Mouse (Mus musculus) kidney, postnatal 0 days (tissue): ENCODE results near the gene Fam102a. TPM values are rescaled to one million over a fixed set of nuclear protein-coding genes. Genes with fewer than 3 reads are reported as not detected.
A peak's percentile ranks its signal among the peaks of the same experiment; 100 is the strongest.

ENCODE experiments used
- ATAC-seq: fragments of 200-750 bp; cut with Nextera tagmentation; replicated peaks from 2 replicates; pipeline ENCODE4 v1.8.0; 2017; ENCODE audit warnings: low read depth, moderate number of reproducible peaks, moderate TSS enrichment, moderate library complexity; ENCODE audit not compliant: low FRiP score
- DNase-seq: peaks from one replicate; pipeline ENCODE4 v3.0.0-alpha.2; 2016; ENCODE audit warnings: low spot score
- H3K27ac ChIP-seq: fragments of 300-500 bp; sonication (generic); 2 replicates; pipeline ENCODE4 v1.5.1; 2014; ENCODE audit warnings: mild to moderate bottlenecking
- H3K27me3 ChIP-seq: fragments of 300-500 bp; sonication (generic); 2 replicates; pipeline ENCODE4 v1.6.1; 2014; ENCODE audit warnings: low read length, mixed read lengths; ENCODE audit not compliant: insufficient read depth
- H3K36me3 ChIP-seq: fragments of 300-500 bp; sonication (generic); 2 replicates; pipeline ENCODE4 v1.6.1; 2014; ENCODE audit warnings: low read length, mixed read lengths; ENCODE audit not compliant: insufficient read depth
- H3K4me1 ChIP-seq: fragments of 300-500 bp; sonication (generic); replicated peaks from 2 replicates; pipeline ENCODE4 v1.6.1; 2014; ENCODE audit warnings: antibody characterized with exemption, low read length, mixed read lengths; ENCODE audit not compliant: insufficient read depth
- H3K4me2 ChIP-seq: fragments of 300-500 bp; sonication (generic); 2 replicates; pipeline ENCODE4 v1.6.1; 2014; ENCODE audit warnings: mild to moderate bottlenecking, low read length, moderate library complexity, mixed read lengths
- H3K4me3 ChIP-seq: fragments of 300-500 bp; sonication (generic); replicated peaks from 2 replicates; pipeline ENCODE4 v1.5.1; 2014; ENCODE audit warnings: low read depth, low read length
- H3K9ac ChIP-seq: fragments of 300-500 bp; sonication (generic); 2 replicates; pipeline ENCODE4 v1.6.1; 2014; ENCODE audit warnings: low read depth, low read length
- H3K9me3 ChIP-seq: fragments of 300-500 bp; sonication (generic); replicated peaks from 2 replicates; pipeline ENCODE4 v1.6.1; 2016; ENCODE audit warnings: low read length, inconsistent platforms, mixed read lengths
- CTCF ChIP-seq: IDR thresholded peaks from 2 replicates; pipeline ENCODE4 v1.5.1; 2016; ENCODE audit warnings: antibody characterized with exemption, low read depth, mild to moderate bottlenecking, moderate library complexity
- WGBS: fragments of 180-500 bp; shearing (Covaris S2); extraction: QIAGEN DNeasy Blood & Tissue Kit; methylation state at CpG from one replicate; pipeline ENCODE4 v1.1.7; 2014; 5-methylcytosine and 5-hydroxymethylcytosine counted together
- polyA plus RNA-seq: library from polyadenylated mRNA; unstranded; fragments of >200 nt; fragmentation: Nextera tagmentation; extraction: Ambion mirVana; gene quantifications from 2 replicates; pipeline ENCODE4 v1.2.1, GENCODE M21; 2015

Fam102a gene
- polyA plus RNA-seq, 1 experiment from 2014 or later, result 16.9 TPM

DNA sequence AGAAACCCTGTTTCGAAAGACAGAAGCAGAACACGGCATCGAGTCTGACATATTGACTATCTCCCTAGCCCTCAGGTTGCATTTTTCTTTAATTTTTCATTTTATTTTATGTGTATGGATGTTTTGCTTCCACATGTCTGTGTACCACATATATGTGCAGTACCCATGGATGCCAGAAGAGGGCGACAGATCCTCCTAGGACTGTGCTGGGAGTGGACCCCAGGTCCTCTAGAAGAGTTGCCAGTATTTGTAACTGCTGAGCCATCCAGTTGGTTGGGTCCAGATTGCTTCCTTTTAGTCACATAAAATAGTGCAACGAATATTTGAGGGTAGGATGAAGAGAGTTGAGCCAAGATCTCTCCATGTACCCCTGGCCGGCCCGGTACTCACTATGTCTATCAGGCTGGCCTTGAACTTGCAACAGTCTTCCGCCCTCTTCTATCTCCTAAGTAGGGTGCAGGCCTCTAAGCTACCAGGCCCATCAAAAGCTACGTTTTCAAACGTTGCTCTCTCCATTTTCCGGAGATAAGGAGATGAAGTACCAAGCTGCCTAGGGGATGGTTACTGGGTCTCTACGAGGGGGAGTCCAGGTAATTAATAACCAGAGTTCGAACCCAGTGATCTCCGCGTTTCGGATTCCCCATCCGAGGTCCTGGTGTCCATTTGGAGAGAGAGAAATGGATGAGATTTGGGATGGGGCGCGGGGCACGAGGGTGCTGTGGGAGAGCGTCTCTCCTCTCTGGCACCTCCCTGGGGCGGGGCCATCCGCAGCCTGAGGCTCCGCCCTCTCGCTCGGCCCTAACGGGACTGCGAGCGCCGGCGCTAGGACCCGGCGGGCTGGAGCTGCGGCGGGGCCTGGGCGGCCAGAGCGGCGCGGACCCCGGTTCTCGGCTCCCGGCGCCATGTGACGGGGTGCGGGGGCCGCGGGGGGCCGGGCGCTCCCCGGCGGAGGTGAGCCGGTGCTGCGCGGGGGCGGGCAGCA is 71.3 kb downstream of the Fam102a start:
- 13% methylated on average over 46 of the region's 55 CpGs for WGBS
- Histone ChIP-seq H3K36me3 (no peaks in the 10 kb centered on the region), H3K9ac (peak overlapping the region; percentile 66), H3K4me2 (peak overlapping the region; percentile 81), H3K4me3 (peak overlapping the region; percentile 61), H3K9me3 (no peaks in the 10 kb centered on the region), H3K4me1 (peaks cover 11% of the 10 kb centered on the region), H3K27ac (peak overlapping the region; percentile 10; the same call in 1 of the 2 replicates), H3K27me3 (no peaks in the 10 kb centered on the region)
- DNase-seq, result peak; percentile 88
- peak; percentile 64 for ATAC-seq
- TF ChIP-seq CTCF, result peak; percentile 80

- H3K4me1 ChIP-seq, result peaks cover 5% of the 10 kb centered on the region; the same call in 1 of the 2 replicates
- ATAC-seq, result no peak
- H3K27me3 ChIP-seq, result no peaks in the 10 kb centered on the region
- no peaks in the 10 kb centered on the region for H3K36me3 ChIP-seq
- no peaks in the 10 kb centered on the region for H3K9me3 ChIP-seq
- DNase-seq, result peak; percentile 60
- peak overlapping the region; percentile 10; the same call in 1 of the 2 replicates for H3K27ac ChIP-seq
- no peak for TF ChIP-seq CTCF
- H3K4me3 ChIP-seq, result peak overlapping the region; percentile 61
- 3% methylated on average over 34 of the region's 34 CpGs for WGBS
- peak overlapping the region; percentile 66 for H3K9ac ChIP-seq
- peak overlapping the region; percentile 81 for H3K4me2 ChIP-seq
Observed at GRCm38 (mm10) chr2:32607262-32607947, 72.3 kb downstream of the Fam102a start.

GRCm38 (mm10) chr2:32608141-32608777 is 73.1 kb downstream of the Fam102a start:
- H3K4me2 ChIP-seq, result peak overlapping the region; percentile 81
- H3K9me3 ChIP-seq, result no peaks in the 10 kb centered on the region
- TF ChIP-seq CTCF, result peak; percentile 32; the same call in 1 of the 2 replicates
- peak overlapping the region; percentile 3; the same call in 1 of the 2 replicates for H3K9ac ChIP-seq
- WGBS, result 4% methylated on average over 25 of the region's 25 CpGs
- H3K36me3 ChIP-seq, result no peaks in the 10 kb centered on the region
- DNase-seq, result peak; percentile 85
- peaks cover 4% of the 10 kb centered on the region; the same call in 1 of the 2 replicates for H3K4me1 ChIP-seq
- H3K4me3 ChIP-seq, result peak overlapping the region; percentile 61
- peak; percentile 64 for ATAC-seq
- H3K27me3 ChIP-seq, result no peaks in the 10 kb centered on the region
- H3K27ac ChIP-seq, result peak overlapping the region; percentile 63

DNA sequence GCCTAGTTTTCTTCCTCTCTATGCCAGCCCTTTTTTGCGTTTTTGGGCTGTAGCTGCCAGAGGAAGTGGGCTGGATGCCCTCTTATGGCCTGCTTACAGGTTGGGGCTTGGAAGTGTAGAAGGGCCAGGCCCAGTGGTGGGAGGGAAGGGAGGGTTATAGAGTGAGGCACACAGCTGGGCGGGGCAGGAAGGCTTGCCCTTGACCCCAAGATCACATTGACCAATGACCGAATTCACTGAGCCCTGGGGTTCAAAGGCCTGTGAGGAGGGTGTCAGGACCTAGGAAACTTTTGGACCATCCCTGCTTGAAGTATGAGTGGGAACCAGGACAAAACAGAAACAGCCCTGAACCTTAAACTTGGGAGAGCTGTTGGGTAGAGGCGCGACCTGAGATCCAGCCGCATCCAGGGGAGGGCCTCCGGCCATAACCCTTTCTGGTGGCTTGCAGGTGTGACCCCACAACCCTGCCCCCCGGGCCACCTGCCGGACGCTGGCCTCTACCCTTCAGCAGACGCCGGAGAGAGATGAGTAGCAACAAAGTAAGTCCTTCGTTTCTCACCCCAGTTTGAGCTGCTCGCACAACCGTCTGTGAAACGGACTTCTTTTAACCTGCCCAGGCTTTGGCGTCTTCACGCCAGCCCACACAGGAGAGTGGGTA is 73.8 kb downstream of the Fam102a start:
- ATAC-seq, result peak; percentile 11; the same call in 1 of the 2 replicates
- peak overlapping the region; percentile 3; the same call in 1 of the 2 replicates for H3K9ac ChIP-seq
- WGBS, result 38% methylated on average over 18 of the region's 18 CpGs

GRCm38 (mm10) chr2:32610610-32611229 is 75.6 kb downstream of the Fam102a start:
- TF ChIP-seq CTCF, result peak; percentile 58
- peak overlapping the region; percentile 42; the same call in 1 of the 2 replicates for H3K27ac ChIP-seq
- peak; percentile 68 for DNase-seq

More for the DNA sequence above, 73.8 kb downstream of the Fam102a start:
- H3K4me2 ChIP-seq, result peak overlapping the region; percentile 81
- H3K36me3 ChIP-seq, result no peaks in the 10 kb centered on the region
- H3K27me3 ChIP-seq, result no peaks in the 10 kb centered on the region
- H3K4me3 ChIP-seq, result peak overlapping the region; percentile 61
- H3K4me1 ChIP-seq, result peaks cover 4% of the 10 kb centered on the region; the same call in 1 of the 2 replicates
- DNase-seq, result no peak
- peak overlapping the region; percentile 63 for H3K27ac ChIP-seq
- H3K9me3 ChIP-seq, result no peaks in the 10 kb centered on the region
- no peak for TF ChIP-seq CTCF

More at GRCm38 (mm10) chr2:32610610-32611229, 75.6 kb downstream of the Fam102a start:
- WGBS, result 15% methylated on average over 23 of the region's 23 CpGs
- Histone ChIP-seq H3K9me3 (no peaks in the 10 kb centered on the region), H3K4me3 (peak overlapping the region; percentile 38), H3K4me2 (peak overlapping the region; percentile 66), H3K4me1 (peaks cover 4% of the 10 kb centered on the region; the same call in 1 of the 2 replicates), H3K27me3 (no peaks in the 10 kb centered on the region), H3K36me3 (0 out of 2 replicates have a peak, but pooled peaks cover 9% of the 10 kb centered on the region), H3K9ac (peak overlapping the region; percentile 35; the same call in 1 of the 2 replicates)
- no peak for ATAC-seq
